Mouse (Mus musculus): ENCODE measurements around the gene Igfbp5. TPM values are rescaled to one million over a fixed set of nuclear protein-coding genes. Genes with fewer than 3 reads are reported as not detected.
A peak's percentile ranks its signal among the peaks of the same experiment; 100 is the strongest.

The Igfbp5 gene
- 28.1 and 34.8 TPM in 2 replicates for polyA plus RNA-seq (2014; fragmentation: Nextera tagmentation; extraction: Ambion mirVana)

DNA sequence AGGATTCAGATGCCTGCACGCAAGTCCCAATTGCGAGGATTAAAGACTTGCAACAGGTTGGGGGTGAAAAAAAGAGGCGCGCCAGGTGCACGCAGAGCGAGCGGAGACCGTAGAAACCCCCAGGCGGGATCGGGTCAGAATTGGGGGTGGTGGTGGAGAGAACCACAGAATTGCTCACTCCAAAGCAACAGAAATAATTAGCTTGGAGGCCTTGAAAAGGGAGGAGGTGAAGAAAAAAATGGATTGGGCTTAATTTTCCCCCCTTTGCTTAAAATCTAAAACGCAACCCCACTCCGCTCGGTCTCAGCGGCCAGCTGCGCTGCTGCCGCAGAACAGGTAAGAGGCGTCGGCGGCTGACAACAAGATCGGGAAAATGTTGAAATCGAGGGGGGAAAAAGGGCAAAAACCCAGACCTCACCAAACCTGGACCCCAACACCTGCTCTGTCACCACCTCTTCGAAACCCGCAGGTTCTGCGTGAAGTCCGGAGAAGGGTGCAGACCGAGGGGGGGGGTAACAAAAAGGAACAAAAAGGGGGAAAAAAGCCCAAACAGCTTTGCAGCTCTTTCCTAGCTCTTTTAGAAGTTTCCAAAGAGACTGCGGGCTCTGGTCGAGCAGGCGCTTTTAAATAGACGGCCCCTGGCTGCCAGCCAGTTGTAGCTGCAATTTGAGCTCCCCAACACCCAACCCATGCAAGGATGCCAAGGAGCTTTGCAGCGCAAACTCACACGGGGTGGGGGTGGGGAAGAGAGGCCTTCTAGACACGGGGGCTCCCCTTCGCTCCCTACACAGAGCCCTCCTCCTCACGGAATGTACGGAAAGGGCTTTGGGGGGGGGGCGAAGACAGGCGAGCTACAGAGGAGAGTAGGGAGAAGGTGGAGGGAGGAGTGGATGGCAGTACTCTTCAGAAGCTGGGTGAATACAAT lies at the start of gene Igfbp5:
TSS of gene Igfbp5 (minus strand) at position 598 of the 925 bp plus-strand sequence.
- H3K4me3 ChIP-seq (ENCODE audit: low read depth, low read length), result peak within 1 kb of the TSS; percentile 50
- H3K27me3 ChIP-seq (ENCODE audit: control insufficient read depth, insufficient read depth, low read length), result peaks cover 17% of the 10 kb centered on the region
- no peaks in the 10 kb centered on the region for H3K36me3 ChIP-seq (ENCODE audit: control insufficient read depth, insufficient read depth, low read length)
- ATAC-seq (ENCODE audit: low FRiP score) (peak; percentile 32), DNase-seq (ENCODE audit: low spot score) (peak; percentile 75)
- under 1% methylated on average over 37 of the region's 38 CpGs for WGBS
- H3K4me2 ChIP-seq (replicated peaks; ENCODE audit: low read depth, low read length), result peak within 1 kb of the TSS; percentile 81
- H3K9me3 ChIP-seq (ENCODE audit: control insufficient read depth, low read length), result no peaks in the 10 kb centered on the region
- peaks cover 2% of the 10 kb centered on the region for H3K4me1 ChIP-seq (replicated peaks; ENCODE audit: control insufficient read depth, insufficient read depth, low read length)
- H3K9ac ChIP-seq (ENCODE audit: low read depth, low read length), result peak within 1 kb of the TSS; percentile 61
- H3K27ac ChIP-seq (ENCODE audit: low read depth, low read length), result peak within 1 kb of the TSS; percentile 40; the same call in 1 of the 2 replicates

DNA sequence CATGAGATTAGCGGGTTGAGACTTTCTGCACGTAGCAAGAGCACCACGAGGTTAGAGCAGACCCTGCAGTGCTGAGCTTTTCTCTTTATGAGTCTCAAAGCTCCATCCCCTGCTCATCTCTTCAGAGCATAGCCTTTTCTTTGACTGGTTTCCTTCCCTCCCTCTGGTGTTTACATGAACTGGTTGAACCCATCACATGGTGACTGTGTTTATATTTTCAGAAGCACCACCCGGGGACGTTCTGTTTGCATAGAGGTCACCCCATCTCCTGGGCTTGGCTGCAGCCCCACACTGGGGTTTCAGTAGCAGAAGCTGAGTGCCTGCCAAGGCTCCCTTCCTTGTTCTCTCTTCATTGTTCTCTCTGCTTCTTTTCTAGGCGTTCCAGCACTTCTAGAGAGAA lies 40.1 kb upstream of the Igfbp5 start:
- Histone ChIP-seq H3K9me3 (ENCODE audit: control insufficient read depth, low read length) (no peaks in the 10 kb centered on the region), H3K27me3 (ENCODE audit: control insufficient read depth, insufficient read depth, low read length) (no peaks in the 10 kb centered on the region), H3K4me3 (ENCODE audit: low read depth, low read length) (no peak overlapping the region), H3K27ac (ENCODE audit: low read depth, low read length) (no peak overlapping the region), H3K9ac (ENCODE audit: low read depth, low read length) (no peak overlapping the region), H3K4me1 (replicated peaks; ENCODE audit: control insufficient read depth, insufficient read depth, low read length) (no peaks in the 10 kb centered on the region), H3K36me3 (ENCODE audit: control insufficient read depth, insufficient read depth, low read length) (no peaks in the 10 kb centered on the region), H3K4me2 (replicated peaks; ENCODE audit: low read depth, low read length) (no peak overlapping the region)
- DNase-seq (ENCODE audit: low spot score), result no peak
- ATAC-seq (ENCODE audit: low FRiP score), result no peak
- WGBS, result 69% methylated on average over 6 of the region's 6 CpGs

DNA sequence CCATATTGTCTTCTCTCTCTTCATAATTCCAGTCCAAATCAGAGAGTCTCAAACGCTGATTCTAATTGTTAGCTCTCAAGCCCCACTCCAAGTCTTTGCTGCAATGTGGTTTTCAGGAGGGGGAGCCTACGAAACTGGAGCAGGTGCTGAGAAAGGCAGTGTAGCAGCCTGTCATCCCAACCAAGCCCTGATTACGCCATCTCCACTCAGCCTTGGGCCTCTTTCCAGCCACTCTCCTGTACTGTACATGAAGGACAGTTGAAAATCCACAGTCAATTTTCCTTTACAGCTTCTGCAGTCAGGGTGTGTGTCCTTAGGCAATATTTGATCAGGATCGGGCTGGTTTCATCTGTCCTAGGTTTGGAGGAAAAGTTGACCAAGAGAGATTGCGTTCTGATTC lies 38.4 kb upstream of the Igfbp5 start:
- WGBS, result 92% methylated on average over 5 of the region's 5 CpGs
- Histone ChIP-seq H3K9me3 (ENCODE audit: control insufficient read depth, low read length) (no peaks in the 10 kb centered on the region), H3K9ac (ENCODE audit: low read depth, low read length) (no peak overlapping the region), H3K27ac (ENCODE audit: low read depth, low read length) (no peak overlapping the region), H3K36me3 (ENCODE audit: control insufficient read depth, insufficient read depth, low read length) (no peaks in the 10 kb centered on the region), H3K4me3 (ENCODE audit: low read depth, low read length) (no peak overlapping the region), H3K27me3 (ENCODE audit: control insufficient read depth, insufficient read depth, low read length) (no peaks in the 10 kb centered on the region), H3K4me2 (replicated peaks; ENCODE audit: low read depth, low read length) (no peak overlapping the region), H3K4me1 (replicated peaks; ENCODE audit: control insufficient read depth, insufficient read depth, low read length) (no peaks in the 10 kb centered on the region)
- DNase-seq (ENCODE audit: low spot score) (no peak), ATAC-seq (ENCODE audit: low FRiP score) (no peak)

DNA sequence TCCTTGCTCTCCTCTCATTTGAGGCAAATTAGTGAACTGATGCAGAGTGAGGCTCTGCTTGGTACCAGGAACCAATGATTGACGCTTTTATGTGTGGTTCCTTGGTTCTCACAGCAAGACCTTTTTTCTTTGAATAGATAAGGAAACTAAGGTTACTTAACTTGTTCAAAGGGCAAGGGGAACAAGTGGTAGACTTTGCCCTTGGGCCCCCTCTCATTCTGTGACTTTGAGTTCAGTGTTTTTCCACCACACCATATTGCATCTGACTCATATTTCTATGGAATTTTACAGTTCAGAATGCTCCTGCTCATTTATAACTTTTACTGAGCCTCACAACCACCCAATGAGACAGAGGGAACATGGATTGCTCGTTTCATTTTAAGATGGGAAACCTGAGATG lies 21.1 kb upstream of the Igfbp5 start:
- no peak overlapping the region for H3K27ac ChIP-seq (ENCODE audit: low read depth, low read length)
- no peak overlapping the region for H3K4me3 ChIP-seq (ENCODE audit: low read depth, low read length)
- H3K36me3 ChIP-seq (ENCODE audit: control insufficient read depth, insufficient read depth, low read length), result no peaks in the 10 kb centered on the region
- WGBS, result 63% methylated on average over 2 of the region's 2 CpGs
- no peaks in the 10 kb centered on the region for H3K27me3 ChIP-seq (ENCODE audit: control insufficient read depth, insufficient read depth, low read length)
- DNase-seq (ENCODE audit: low spot score) (no peak), ATAC-seq (ENCODE audit: low FRiP score) (no peak)
- no peak overlapping the region for H3K9ac ChIP-seq (ENCODE audit: low read depth, low read length)
- H3K4me2 ChIP-seq (replicated peaks; ENCODE audit: low read depth, low read length), result no peak overlapping the region
- H3K4me1 ChIP-seq (replicated peaks; ENCODE audit: control insufficient read depth, insufficient read depth, low read length), result no peaks in the 10 kb centered on the region
- no peaks in the 10 kb centered on the region for H3K9me3 ChIP-seq (ENCODE audit: control insufficient read depth, low read length)

DNA sequence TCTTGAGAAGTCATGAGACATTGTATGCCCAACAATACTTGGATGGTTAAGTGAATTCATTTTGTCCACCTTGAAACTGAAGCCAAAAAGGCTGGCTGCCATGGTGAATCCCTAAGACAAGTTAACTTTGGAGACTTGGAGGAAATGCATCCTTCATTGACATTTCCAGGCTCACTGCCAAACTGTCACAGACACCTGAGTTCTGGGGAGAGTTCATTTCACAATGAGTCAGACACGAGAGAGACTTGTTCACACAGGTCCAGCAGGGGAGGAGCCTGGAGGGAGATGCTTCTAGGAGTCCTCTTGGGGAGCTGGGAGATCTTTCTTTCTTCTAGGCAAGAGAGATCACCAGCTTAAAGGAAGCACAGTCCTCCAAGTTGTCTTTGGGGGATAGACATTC lies 13.2 kb upstream of the Igfbp5 start:
- Histone ChIP-seq H3K9me3 (ENCODE audit: control insufficient read depth, low read length) (no peaks in the 10 kb centered on the region), H3K27me3 (ENCODE audit: control insufficient read depth, insufficient read depth, low read length) (no peaks in the 10 kb centered on the region), H3K4me2 (replicated peaks; ENCODE audit: low read depth, low read length) (no peak overlapping the region), H3K36me3 (ENCODE audit: control insufficient read depth, insufficient read depth, low read length) (no peaks in the 10 kb centered on the region), H3K27ac (ENCODE audit: low read depth, low read length) (no peak overlapping the region), H3K4me3 (ENCODE audit: low read depth, low read length) (no peak overlapping the region), H3K9ac (ENCODE audit: low read depth, low read length) (no peak overlapping the region), H3K4me1 (replicated peaks; ENCODE audit: control insufficient read depth, insufficient read depth, low read length) (no peaks in the 10 kb centered on the region)
- no peak for ATAC-seq (ENCODE audit: low FRiP score)
- DNase-seq (ENCODE audit: low spot score), result no peak
- WGBS, result 65% methylated on average over 1 of the region's 1 CpGs

DNA sequence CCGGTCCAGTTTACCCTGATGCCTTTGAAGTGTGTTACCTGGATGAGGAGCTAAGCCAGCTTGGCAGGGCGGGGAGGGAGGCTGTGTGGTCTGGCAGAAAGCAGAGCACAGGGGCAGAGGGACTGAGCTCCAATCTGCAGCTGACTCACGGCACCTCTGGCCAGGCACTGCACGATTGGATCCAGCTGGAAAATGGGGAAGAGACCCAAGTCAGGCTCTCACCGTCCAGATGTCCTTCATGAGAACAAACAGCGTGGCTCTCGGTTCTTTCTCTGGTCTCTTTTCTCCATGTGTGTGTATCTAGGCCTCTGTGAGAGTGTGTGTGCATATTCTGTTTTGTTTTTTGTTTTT lies 11.1 kb upstream of the Igfbp5 start:
- ATAC-seq (ENCODE audit: low FRiP score) (no peak), DNase-seq (ENCODE audit: low spot score) (no peak)
- no peak overlapping the region for H3K4me2 ChIP-seq (replicated peaks; ENCODE audit: low read depth, low read length)
- H3K9me3 ChIP-seq (ENCODE audit: control insufficient read depth, low read length), result no peaks in the 10 kb centered on the region
- no peaks in the 10 kb centered on the region for H3K36me3 ChIP-seq (ENCODE audit: control insufficient read depth, insufficient read depth, low read length)
- H3K27ac ChIP-seq (ENCODE audit: low read depth, low read length), result no peak overlapping the region
- no peaks in the 10 kb centered on the region for H3K27me3 ChIP-seq (ENCODE audit: control insufficient read depth, insufficient read depth, low read length)
- no peak overlapping the region for H3K9ac ChIP-seq (ENCODE audit: low read depth, low read length)
- H3K4me1 ChIP-seq (replicated peaks; ENCODE audit: control insufficient read depth, insufficient read depth, low read length), result no peaks in the 10 kb centered on the region
- H3K4me3 ChIP-seq (ENCODE audit: low read depth, low read length), result no peak overlapping the region
- 83% methylated on average over 7 of the region's 7 CpGs for WGBS

DNA sequence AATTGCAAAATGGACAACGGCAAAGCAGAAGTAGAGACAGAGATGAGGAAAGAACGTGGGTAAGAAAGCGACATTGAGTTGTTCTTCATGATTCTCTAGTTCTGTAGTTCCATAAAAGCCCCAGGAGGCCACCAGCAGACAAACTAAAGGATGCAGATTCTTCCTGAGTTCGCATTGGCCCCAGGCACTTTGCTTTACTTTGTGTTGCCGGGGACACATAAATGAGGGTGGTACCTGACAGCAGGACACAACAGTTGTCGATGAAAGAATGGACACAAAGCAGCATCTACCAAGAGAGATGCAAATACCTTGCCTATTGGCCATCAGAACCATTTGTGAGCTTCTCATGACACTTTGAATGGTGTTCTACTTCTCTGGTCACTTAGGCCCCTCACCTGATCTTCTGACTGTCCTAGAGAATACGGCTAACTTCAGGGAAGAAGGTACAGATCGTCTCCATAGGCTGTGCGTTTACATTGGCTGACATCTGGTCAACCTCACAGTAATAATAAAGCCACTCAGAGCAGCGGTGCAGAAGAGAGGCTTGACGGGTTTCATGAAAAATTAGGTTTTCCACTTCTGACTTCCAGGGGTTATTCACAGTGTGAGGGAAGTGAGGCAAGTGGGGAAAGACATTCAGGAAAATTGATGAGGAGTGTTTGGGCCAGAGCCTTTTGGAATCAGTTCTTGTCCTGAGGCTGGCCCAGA lies 10.6 kb upstream of the Igfbp5 start:
- no peak for DNase-seq (ENCODE audit: low spot score)

DNA sequence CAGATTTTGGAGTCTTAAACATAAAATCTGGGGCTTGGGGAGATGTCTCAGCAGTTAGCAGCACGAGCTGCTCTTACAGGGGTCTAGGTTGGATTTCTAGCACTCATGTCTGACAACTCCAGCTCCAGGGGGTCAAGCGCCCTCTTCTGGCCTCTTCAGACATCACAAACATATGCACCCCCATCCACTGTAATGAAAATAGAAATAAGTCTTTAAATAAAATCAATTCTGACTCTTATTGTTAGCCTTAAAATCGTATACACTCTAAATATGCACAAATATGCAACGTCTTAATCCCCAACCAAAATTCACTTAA lies 4.6 kb upstream of the Igfbp5 start:
- H3K27me3 ChIP-seq (ENCODE audit: control insufficient read depth, insufficient read depth, low read length), result peaks cover 15% of the 10 kb centered on the region
- no peak for ATAC-seq (ENCODE audit: low FRiP score)
- no peak overlapping the region for H3K9ac ChIP-seq (ENCODE audit: low read depth, low read length)
- no peaks in the 10 kb centered on the region for H3K9me3 ChIP-seq (ENCODE audit: control insufficient read depth, low read length)
- H3K36me3 ChIP-seq (ENCODE audit: control insufficient read depth, insufficient read depth, low read length), result no peaks in the 10 kb centered on the region
- peaks cover 2% of the 10 kb centered on the region for H3K4me1 ChIP-seq (replicated peaks; ENCODE audit: control insufficient read depth, insufficient read depth, low read length)
- DNase-seq (ENCODE audit: low spot score), result no peak
- H3K4me2 ChIP-seq (replicated peaks; ENCODE audit: low read depth, low read length), result no peak overlapping the region
- 53% methylated on average over 4 of the region's 4 CpGs for WGBS
- no peak overlapping the region for H3K27ac ChIP-seq (ENCODE audit: low read depth, low read length)
- no peak overlapping the region for H3K4me3 ChIP-seq (ENCODE audit: low read depth, low read length)

More for the DNA sequence above, 10.6 kb upstream of the Igfbp5 start:
- Histone ChIP-seq H3K9ac (ENCODE audit: low read depth, low read length) (no peak overlapping the region), H3K36me3 (ENCODE audit: control insufficient read depth, insufficient read depth, low read length) (no peaks in the 10 kb centered on the region), H3K4me3 (ENCODE audit: low read depth, low read length) (no peak overlapping the region), H3K27ac (ENCODE audit: low read depth, low read length) (no peak overlapping the region), H3K4me2 (replicated peaks; ENCODE audit: low read depth, low read length) (no peak overlapping the region), H3K4me1 (replicated peaks; ENCODE audit: control insufficient read depth, insufficient read depth, low read length) (no peaks in the 10 kb centered on the region), H3K9me3 (ENCODE audit: control insufficient read depth, low read length) (no peaks in the 10 kb centered on the region), H3K27me3 (ENCODE audit: control insufficient read depth, insufficient read depth, low read length) (no peaks in the 10 kb centered on the region)
- WGBS, result 87% methylated on average over 11 of the region's 11 CpGs
- ATAC-seq (ENCODE audit: low FRiP score), result no peak
